Mouse (Mus musculus) granulocyte monocyte progenitor cell, adult 5-6 weeks (primary cell): ENCODE measurements around the gene Lbx1. TPM values are rescaled to one million over a fixed set of nuclear protein-coding genes. Genes with fewer than 3 reads are reported as not detected.
A peak's percentile ranks its signal among the peaks of the same experiment; 100 is the strongest.

Experiments
- ATAC-seq: replicated peaks from 2 replicates; pipeline ENCODE4 v1.8.0; 2016; ENCODE audit warnings: mild to moderate bottlenecking, moderate TSS enrichment, inconsistent platforms; ENCODE audit not compliant: poor library complexity, severe bottlenecking
- total RNA-seq, 2 experiments: library from RNA; stranded (forward) in 1 of 2; stranded (reverse) in 1 of 2; fragments of 200-712, 200-1000 nt in 1 of 2; fragments of >200 nt in 1 of 2; fragmentation: Nextera tagmentation in 1 of 2; gene quantifications; 2 replicates each; pipeline ENCODE4 v1.2.3; 2014 to 2017

Lbx1 gene
- total RNA-seq, 2 experiments from 2014 or later = not detected

- ATAC-seq = peak; percentile 67
These were observed 14.8 kb downstream of the Lbx1 start for GRCm38 (mm10) chr19:45220593-45221457.

GRCm38 (mm10) chr19:45216240-45216639 is 19.4 kb downstream of the Lbx1 start:
- peak; percentile 74 for ATAC-seq

GRCm38 (mm10) chr19:45215431-45215830 is 20.2 kb downstream of the Lbx1 start:
- no peak for ATAC-seq

GRCm38 (mm10) chr19:45209776-45210422 is 25.7 kb downstream of the Lbx1 start:
- ATAC-seq = no peak

GRCm38 (mm10) chr19:45209191-45209590 is 26.4 kb downstream of the Lbx1 start:
- ATAC-seq = no peak

- ATAC-seq = no peak; the same call in 1 of the 2 replicates
These were observed 27.1 kb downstream of the Lbx1 start for GRCm38 (mm10) chr19:45208438-45209060.

GRCm38 (mm10) chr19:45207662-45208437 is 27.8 kb downstream of the Lbx1 start:
- peak; percentile 86 for ATAC-seq

- 0 out of 2 replicates have a peak, but pooled peaks have one; percentile 15 for ATAC-seq
These were observed 28.5 kb downstream of the Lbx1 start for GRCm38 (mm10) chr19:45207153-45207552.

GRCm38 (mm10) chr19:45205311-45206105 is 30.1 kb downstream of the Lbx1 start:
- no peak for ATAC-seq

- no peak for ATAC-seq
These were observed 38.6 kb downstream of the Lbx1 start for GRCm38 (mm10) chr19:45196967-45197366.

- no peak for ATAC-seq
These were observed 41.0 kb downstream of the Lbx1 start for GRCm38 (mm10) chr19:45194651-45195050.

Other genes starting within 250 kb of the Lbx1 start
- 0.43 TPM in 1 of 2 replicates, not detected in the other for gene Sema4g, start 246.7 kb downstream of the Lbx1 start, total RNA-seq (2014; fragmentation: Nextera tagmentation)
- gene Sema4g, start 246.7 kb downstream of the Lbx1 start, total RNA-seq (2017) = not detected in 2 replicates
- gene Twnk, start 230.1 kb downstream of the Lbx1 start, total RNA-seq (2014; fragmentation: Nextera tagmentation) = 27.9 and 30.2 TPM in 2 replicates
- gene Twnk, start 230.1 kb downstream of the Lbx1 start, total RNA-seq (2017) = 20.1 and 23.0 TPM in 2 replicates
- 41.8 and 53.7 TPM in 2 replicates for gene Mrpl43, start 229.4 kb downstream of the Lbx1 start, total RNA-seq (2014; fragmentation: Nextera tagmentation)
- gene Mrpl43, start 229.4 kb downstream of the Lbx1 start, total RNA-seq (2017) = 35.5 and 37.9 TPM in 2 replicates
- 4.9 and 7.9 TPM in 2 replicates for gene Lzts2, start 221.4 kb downstream of the Lbx1 start, total RNA-seq (2014; fragmentation: Nextera tagmentation)
- gene Lzts2, start 221.4 kb downstream of the Lbx1 start, total RNA-seq (2017) = 6.9 and 9.9 TPM in 2 replicates
- gene Pdzd7, start 190.1 kb downstream of the Lbx1 start, total RNA-seq (2014; fragmentation: Nextera tagmentation) = 0.24 TPM in 1 of 2 replicates, not detected in the other
- gene Pdzd7, start 190.1 kb downstream of the Lbx1 start, total RNA-seq (2017) = not detected in 2 replicates
- 10.5 and 21.1 TPM in 2 replicates for gene Sfxn3, start 188.3 kb downstream of the Lbx1 start, total RNA-seq (2014; fragmentation: Nextera tagmentation)
- 3.7 and 5.3 TPM in 2 replicates for gene Sfxn3, start 188.3 kb downstream of the Lbx1 start, total RNA-seq (2017)
- not detected in 2 replicates for gene Kazald1, start 160.6 kb downstream of the Lbx1 start, total RNA-seq (2014; fragmentation: Nextera tagmentation)
- gene Kazald1, start 160.6 kb downstream of the Lbx1 start, total RNA-seq (2017) = 0.69 TPM in 1 of 2 replicates, not detected in the other
- not detected in 2 replicates for gene Tlx1, start 85.1 kb downstream of the Lbx1 start, total RNA-seq (2014; fragmentation: Nextera tagmentation)
- gene Tlx1, start 85.1 kb downstream of the Lbx1 start, total RNA-seq (2017) = not detected in 2 replicates
- 19.4 and 20.1 TPM in 2 replicates for gene Btrc, start 127.9 kb upstream of the Lbx1 start, total RNA-seq (2014; fragmentation: Nextera tagmentation)
- gene Btrc, start 127.9 kb upstream of the Lbx1 start, total RNA-seq (2017) = 16.0 and 17.6 TPM in 2 replicates